Mouse (Mus musculus) cerebellum, adult 11 months (tissue): ENCODE data around the gene Eif2b3.

Source experiments
- DNase-seq: peaks from one replicate; pipeline ENCODE4 v3.0.0; 2022

Eif2b3 gene

DNA sequence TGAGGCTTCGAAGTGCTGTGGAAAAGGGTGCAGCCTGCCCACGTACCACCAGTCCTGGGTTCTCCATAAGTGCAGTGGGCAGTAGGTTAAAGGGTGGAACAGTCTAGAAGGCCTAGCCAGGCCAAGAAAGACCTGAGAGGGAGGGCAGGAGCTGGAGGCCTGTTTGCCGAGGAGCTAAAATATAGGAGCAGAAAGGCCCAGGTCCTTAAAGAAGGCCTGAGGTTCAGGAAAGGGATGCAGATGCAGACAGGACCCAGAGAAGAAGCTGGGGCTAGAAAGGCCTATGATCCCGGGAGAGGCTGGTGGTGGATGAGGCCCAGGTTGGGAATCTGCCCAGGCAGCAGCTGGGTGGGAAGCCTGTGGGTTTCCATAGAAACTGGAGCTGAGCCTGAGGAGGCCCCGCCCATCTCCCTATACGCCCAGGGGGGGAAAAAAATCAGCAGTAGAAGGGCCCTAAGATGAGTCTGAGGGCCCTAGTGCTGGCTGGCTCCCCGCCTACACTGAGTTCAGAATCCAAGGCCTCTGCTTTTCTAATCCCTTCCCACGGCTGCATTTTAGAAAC is 106.2 kb downstream of the Eif2b3 start, which contains the start of gene Btbd19:
Gene Btbd19 (minus strand): TSS at position 378 of the 562 bp plus-strand sequence.
- DNase-seq = no peak

DNA sequence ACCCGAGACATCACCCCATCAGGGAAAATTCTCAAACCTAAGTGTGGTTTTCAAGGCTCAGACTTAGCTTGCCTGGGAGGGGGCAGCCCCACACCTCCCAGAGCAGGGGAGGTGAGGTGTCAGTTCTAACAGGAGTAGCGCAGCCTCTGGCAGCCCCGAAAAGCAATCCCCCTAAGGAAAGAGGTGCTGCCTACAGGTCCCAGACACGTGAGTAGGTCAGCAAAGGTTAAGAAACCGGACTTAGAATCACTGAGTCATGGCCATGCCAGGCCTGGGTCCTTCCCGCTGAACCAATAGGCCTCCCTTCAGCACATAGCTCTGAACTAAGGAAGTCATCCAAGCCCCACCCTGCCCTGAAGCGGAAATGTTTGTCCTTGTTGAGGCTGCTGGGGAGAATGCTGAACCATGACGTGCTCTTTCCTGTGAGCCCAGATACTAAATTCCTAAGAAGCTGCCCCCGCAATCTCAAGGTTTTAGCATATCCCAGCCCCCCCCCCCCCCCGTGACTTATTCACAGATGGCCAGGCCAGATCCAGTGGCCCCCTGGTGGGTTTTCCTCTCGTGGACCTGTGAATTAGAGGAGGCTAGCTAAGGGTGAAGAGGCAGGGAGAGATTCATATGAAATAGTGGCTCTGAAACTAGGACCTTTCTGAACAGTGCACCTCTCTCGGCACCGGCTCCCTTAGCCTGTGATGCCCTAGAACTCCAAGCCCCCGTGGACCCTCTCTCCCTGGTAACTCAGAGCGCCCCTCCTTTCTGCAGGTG is 106.9 kb downstream of the Eif2b3 start:
- no peak for DNase-seq

DNA sequence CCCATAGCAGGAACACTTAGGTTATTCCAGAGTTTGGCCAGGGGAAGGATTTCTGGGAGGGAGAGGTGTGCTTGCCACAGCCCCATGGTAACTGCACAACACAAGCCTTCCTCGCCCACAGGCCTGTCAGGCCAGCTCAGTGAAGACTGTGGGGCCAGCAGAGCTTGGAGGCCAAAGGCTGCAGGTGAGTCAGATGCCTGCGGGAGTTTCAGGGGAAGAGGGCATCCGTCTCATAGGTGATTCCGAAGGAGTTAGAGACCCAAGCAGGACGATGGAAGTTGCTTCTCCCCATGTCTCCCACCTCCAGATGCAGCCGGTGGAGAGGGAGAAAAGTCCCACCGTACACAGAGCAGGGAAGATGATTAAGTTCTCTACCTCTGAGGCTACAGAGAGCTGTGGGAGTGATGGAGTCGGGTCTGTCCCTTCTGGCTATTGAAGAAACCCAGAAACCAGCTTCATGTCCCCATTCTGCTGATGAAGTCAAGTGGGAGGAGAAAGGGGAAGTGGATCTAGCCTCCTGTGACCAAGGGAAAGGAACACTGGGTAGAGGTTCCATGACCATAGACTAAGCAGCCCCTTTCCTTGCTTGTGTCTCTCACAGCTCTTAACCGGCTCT is 107.6 kb downstream of the Eif2b3 start, which contains the start of gene Tctex1d4:
Gene Tctex1d4 (plus strand): TSS at position 120 of the 616 bp plus-strand sequence.
- DNase-seq = no peak

DNA sequence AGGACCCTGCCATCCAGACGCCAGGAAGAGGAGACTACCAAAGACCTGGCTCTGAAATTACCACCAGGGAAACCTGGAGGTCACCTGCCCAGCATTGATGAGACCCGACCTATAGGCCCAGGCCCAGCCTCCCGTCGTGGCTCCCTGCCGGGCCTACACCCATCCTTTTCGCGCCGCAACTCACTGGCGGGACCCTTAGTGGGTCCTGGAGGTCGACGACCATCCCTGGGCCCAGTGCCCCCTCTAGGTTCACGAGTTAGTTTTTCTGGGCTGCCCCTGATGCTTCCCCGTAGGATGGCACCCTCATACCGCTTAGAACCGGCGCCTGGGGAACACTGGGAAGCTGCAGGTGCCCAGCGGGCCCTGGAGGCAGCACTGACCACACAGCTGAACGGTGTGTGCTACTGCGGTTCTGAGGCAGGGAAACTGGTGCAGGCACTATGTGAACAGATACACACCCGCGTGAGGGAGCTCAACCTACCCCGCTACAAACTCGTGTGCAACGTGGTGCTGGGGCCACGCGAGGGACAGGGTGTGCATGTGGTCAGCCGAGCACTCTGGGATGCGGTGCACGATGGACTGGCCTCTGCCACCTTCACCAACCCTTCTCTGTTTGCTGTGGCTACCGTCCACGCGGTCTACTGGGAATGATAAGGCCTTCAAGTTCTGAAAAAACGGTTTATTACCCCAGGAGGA is 108.9 kb downstream of the Eif2b3 start:
- no peak for DNase-seq

DNA sequence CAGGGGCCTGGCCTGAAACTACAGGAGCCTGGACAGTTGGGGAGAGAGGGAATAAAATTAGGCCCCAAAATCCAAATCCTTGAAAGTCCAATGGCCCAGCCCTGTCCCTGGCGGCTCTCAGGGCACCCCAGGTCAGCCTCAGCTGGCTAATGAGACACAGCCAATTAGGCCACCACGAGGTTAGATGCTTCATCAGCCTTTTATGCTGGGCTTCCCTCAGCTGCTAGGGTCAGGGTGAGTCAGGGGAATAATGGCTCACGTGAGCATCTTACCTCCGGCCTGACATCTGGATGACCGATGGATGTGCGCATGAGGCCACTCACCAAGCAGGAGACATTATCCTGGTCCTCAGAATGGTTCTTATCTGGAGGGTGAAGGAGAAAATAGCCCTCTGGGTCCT is 111.6 kb downstream of the Eif2b3 start:
- DNase-seq = no peak

DNA sequence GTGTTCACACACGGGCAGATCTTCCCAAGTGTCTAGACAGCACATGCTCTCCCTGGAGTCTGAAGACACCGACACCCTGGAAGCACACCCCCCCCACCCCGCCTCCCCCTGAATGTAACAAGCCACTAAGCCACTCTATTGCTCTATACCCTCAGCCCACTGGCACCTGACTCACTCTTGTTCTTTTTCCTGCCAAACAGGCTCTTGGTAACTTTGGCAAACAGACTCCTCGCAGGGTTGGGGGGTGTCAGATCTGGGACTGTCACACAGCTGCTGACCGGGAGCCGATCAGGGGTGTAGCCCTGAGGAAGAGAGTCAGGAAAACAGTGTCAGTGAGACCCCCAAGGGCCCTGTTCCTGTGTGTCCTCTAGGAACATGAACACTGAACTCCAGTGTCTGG is 112.0 kb downstream of the Eif2b3 start:
- DNase-seq = no peak

DNA sequence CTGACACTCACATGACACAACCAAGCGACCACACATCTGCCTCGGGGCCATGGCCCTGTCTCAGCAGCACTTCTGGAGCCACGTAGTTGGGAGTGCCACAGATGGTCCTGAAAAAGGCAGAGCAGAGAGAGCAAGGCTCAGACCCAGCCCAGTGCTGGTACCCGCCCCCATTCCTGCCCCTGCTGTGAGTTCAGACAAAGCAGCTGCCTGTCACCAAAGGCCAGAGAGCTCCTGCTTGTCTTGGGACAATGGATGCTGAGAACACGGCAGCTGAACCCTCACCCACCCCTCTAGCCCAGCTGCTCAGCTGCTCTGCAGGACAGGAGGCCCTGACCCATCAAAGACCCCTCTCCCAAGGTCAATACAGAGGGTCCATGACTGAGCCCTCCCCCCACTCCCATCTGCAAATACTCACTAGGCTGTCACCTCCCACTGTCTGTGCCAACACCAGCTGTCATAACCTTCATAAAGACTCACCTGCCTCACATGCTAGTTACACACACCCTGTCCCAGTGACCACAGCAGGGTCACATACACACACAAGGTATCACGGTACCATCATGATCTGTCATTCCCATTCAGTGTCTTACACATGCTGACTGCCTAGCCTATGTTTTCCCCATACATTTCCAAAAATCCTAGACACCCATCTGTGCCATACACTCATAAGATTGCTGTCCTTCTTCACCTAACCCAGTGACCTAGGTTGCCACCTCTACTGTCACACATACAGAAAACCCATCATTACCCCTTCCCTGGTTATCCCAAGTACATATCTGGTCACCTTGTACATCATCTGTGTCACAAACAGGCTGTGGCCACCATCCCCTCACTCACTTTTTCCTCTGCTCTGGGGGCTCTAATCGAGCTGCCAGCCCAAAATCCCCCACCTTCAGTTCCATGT is 112.9 kb downstream of the Eif2b3 start:
- no peak for DNase-seq

DNA sequence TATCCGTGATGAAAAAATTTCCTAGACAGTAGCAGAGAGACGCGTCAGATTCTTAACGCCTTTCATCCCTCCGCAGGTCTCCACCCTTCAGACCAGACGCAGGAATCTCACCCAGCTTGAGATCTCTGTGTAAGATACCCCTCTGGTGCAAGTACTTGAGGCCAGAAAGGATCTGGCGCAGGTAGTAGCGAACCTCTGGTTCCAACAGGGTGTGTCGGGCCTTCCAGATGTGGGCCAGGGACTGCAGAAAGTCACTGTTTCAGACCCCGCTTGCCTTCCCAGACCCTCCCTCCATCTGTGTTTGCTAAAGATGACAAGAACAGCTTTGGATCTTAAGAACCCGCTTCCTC is 113.6 kb downstream of the Eif2b3 start:
- DNase-seq = no peak

DNA sequence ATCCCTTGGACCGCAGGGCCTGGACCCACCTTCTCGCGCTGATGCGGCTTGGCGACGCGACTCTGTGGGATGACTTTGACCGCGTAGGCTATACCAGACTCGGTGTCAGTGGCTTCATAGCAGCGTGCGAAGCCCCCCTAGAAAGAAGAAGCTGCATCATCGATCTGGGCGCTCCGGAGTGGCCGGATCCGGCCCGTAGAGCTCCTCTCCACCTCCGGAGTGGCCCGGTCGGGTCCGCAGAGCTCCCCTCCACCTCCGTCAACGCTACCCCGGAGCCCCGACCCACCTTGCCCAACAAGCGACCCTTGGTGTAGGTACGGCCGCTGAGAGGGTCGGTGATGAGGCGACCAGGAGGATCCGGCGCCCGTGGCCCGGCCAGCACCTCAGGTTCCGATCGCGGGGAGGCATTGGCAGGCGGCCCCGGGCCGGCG is 114.2 kb downstream of the Eif2b3 start:
- DNase-seq = no peak

DNA sequence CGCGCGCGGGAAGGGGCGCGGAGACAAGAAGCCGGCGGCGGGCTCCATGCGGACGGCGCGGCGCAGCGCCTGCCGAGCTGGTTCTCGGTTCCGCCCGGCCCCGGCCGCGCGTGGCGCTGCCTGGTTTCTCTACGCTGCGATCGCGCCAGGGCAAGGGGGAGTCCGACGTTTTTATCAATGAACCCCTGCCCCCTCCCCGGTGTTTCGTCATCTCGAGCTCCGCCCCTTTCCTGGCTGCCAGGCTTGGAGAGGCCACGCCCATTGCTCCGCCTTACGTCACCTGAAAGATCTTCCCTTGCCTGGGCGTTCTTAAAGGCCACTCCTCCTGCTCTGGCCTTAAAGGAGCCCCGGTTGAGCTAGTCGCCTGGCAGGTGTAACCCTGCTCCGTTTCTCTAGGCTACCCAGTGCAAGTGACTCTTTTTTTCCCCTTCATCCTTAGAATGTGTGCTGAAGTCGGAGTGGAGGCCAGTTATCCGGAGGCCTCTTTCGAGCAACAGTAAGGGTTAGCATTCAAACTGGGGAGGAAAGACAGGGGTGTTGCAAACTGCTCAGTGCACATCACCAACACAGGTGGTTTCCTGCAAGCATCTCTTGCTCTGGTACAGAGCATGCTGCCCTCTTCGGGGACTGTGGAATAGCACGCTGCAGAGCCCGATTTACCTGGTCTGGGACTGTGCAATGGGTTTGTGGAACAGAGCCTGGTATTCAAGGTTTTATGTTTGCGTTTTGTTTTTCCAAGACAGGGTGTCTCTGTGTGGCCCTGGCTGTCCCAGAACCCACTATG is 114.8 kb downstream of the Eif2b3 start, which contains the start of gene Plk3:
Gene Plk3 (minus strand): TSS at position 147 of the 784 bp plus-strand sequence.
- peak; percentile 98 for DNase-seq

DNA sequence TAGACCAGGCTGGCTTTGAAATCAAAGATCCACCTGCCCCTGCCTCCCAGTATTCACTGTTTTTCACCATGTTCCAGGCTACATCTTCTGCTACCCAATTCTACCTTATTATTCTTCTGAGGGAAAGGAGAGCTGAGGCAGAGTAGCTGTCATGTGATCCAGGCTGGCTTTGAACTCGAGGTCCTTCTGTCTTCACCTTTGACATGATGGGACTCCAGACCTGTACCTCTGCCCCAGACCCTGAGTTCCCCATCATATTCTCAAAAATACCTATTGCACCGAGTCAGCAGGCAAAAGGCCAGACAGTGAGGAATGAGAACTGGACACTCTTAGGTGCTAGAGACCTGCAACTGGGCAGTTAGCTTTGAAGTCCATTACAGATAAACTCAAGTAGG is 115.4 kb downstream of the Eif2b3 start:
- DNase-seq = no peak

DNA sequence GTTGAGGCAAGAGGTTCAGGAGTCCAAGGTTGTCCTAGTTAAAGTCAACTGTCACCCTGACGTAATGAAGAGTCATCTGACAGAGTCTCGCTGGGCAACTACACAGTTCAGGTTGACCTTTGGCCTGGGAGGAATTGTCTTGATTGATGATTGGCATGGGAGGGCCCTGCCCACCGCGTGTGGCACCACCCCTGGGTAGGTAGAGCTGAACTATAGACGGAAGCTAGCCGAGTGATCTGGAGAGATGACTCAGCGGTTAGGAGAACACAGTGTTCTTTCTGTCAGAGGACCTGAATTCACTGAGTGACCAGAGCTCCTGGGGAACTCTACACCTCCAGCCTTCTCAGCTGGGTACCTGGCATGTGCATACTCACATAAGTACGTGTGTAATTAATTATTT is 116.8 kb downstream of the Eif2b3 start:
- no peak for DNase-seq
